Mouse (Mus musculus): ENCODE measurements at regions not wholly inside any gene's neighbourhood (a gene's known extent, or its start where the extent isn't known, plus 50 kb on each side); places are given as distances from the start of the nearest gene placed in this dataset.

DNA sequence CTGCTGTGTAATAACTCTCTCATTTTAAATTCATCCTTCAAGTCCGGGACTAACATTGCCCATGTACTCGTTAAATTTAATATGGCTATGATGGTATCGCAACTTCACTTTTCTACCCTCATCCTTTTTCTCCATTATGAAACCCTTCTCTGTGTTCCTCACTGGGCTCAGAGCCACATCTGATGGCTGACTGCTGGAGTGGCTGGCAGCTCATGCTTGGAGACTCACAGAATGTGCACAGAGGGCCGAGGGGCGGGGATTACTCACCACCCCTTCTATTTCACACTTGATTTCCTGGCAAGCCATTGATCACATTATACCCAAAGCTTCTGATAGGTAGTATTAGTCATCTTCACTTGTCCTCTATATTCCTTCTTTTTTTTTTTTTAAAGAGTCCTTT is 81.1 kb upstream of the Vwde start:
- WGBS: 72% methylated on average over 5 of the region's 5 CpGs
- H3K4me3 ChIP-seq (replicated peaks): no peak overlapping the region
- H3K9me3 ChIP-seq (replicated peaks): no peaks in the 10 kb centered on the region
- H3K9ac ChIP-seq (replicated peaks): no peak overlapping the region
- H3K36me3 ChIP-seq: no peaks in the 10 kb centered on the region
- no peaks in the 10 kb centered on the region for H3K27me3 ChIP-seq (replicated peaks)
- no peak for ATAC-seq (ENCODE audit: low FRiP score)
- no peak overlapping the region for H3K4me2 ChIP-seq
- H3K27ac ChIP-seq (replicated peaks): no peak overlapping the region
- H3K4me1 ChIP-seq: no peaks in the 10 kb centered on the region

- peaks cover 4% of the 10 kb centered on the region; the same call in 1 of the 2 replicates for H3K4me1 ChIP-seq
- no peak for ATAC-seq (ENCODE audit: low FRiP score)
- H3K4me3 ChIP-seq (replicated peaks): no peak overlapping the region
- no peaks in the 10 kb centered on the region for H3K36me3 ChIP-seq
- H3K4me2 ChIP-seq: no peak overlapping the region
- no peaks in the 10 kb centered on the region for H3K27me3 ChIP-seq (replicated peaks)
- WGBS: 91% methylated on average over 3 of the region's 3 CpGs
- H3K27ac ChIP-seq (replicated peaks): no peak overlapping the region
- H3K9me3 ChIP-seq (replicated peaks): no peaks in the 10 kb centered on the region
- H3K9ac ChIP-seq (replicated peaks): no peak overlapping the region
Measured at GRCm38 (mm10) chr6:13298171-13298570, 73.4 kb upstream of the Vwde start.

DNA sequence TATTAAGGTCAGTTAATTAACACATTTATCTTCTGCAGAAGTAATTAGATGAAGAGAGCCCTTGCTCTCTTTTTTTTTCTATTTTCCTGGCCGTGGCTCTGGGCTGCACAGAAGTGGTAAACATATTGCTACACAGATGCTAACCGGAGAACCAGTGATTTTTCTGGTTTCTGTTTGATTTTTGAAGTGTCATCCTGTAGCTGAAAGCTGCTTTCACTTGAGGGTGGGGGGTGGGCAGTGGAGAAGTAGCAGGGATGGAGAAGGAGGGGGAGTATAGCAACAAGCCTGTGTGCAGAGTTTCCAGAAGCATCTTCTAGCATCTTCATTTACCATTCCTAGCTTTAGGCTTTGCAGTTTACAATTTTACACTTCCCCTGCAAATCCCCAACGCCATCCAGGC is 72.3 kb upstream of the Vwde start:
- H3K9me3 ChIP-seq (replicated peaks): no peaks in the 10 kb centered on the region
- H3K9ac ChIP-seq (replicated peaks): no peak overlapping the region
- H3K27ac ChIP-seq (replicated peaks): peak overlapping the region; percentile 63; the same call in 1 of the 2 replicates
- no peak overlapping the region for H3K4me3 ChIP-seq (replicated peaks)
- no peaks in the 10 kb centered on the region for H3K27me3 ChIP-seq (replicated peaks)
- WGBS: 62% methylated on average over 3 of the region's 3 CpGs
- ATAC-seq (ENCODE audit: low FRiP score): peak; percentile 27; the same call in 1 of the 2 replicates
- H3K4me2 ChIP-seq: no peak overlapping the region
- no peaks in the 10 kb centered on the region for H3K36me3 ChIP-seq
- peaks cover 4% of the 10 kb centered on the region; the same call in 1 of the 2 replicates for H3K4me1 ChIP-seq

GRCm38 (mm10) chr6:13296041-13296440 is 71.3 kb upstream of the Vwde start:
- H3K4me3 ChIP-seq (replicated peaks): no peak overlapping the region
- no peaks in the 10 kb centered on the region for H3K36me3 ChIP-seq
- no peaks in the 10 kb centered on the region for H3K27me3 ChIP-seq (replicated peaks)
- 84% methylated on average over 2 of the region's 2 CpGs for WGBS
- no peak overlapping the region for H3K4me2 ChIP-seq
- ATAC-seq (ENCODE audit: low FRiP score): peak; percentile 85
- H3K9me3 ChIP-seq (replicated peaks): no peaks in the 10 kb centered on the region
- H3K27ac ChIP-seq (replicated peaks): no peak overlapping the region
- no peak overlapping the region for H3K9ac ChIP-seq (replicated peaks)
- peaks cover 4% of the 10 kb centered on the region; the same call in 1 of the 2 replicates for H3K4me1 ChIP-seq

DNA sequence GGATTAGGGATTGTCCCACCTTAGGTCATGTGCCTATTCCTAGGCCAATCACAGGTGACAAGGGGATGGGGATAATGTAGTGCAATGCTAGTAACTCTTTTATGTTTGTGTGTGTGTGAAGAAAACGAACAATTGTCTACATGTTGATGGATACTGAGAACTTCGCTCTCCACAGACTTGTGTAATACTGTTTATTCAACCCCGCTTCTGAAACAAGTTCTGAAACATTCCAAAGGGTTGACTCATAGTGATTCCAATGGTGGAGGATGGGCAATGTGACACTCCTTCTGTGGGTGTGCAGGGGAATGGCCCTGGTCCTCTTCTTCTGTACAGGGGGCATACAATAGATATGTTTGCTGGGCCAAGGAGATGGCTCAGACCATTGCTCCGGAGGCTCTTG is 69.6 kb upstream of the Vwde start:
- no peak overlapping the region for H3K9ac ChIP-seq (replicated peaks)
- no peak overlapping the region for H3K27ac ChIP-seq (replicated peaks)
- 87% methylated on average over 4 of the region's 4 CpGs for WGBS
- no peak overlapping the region for H3K4me2 ChIP-seq
- H3K9me3 ChIP-seq (replicated peaks): no peaks in the 10 kb centered on the region
- no peaks in the 10 kb centered on the region for H3K27me3 ChIP-seq (replicated peaks)
- no peaks in the 10 kb centered on the region for H3K36me3 ChIP-seq
- ATAC-seq (ENCODE audit: low FRiP score): no peak
- H3K4me1 ChIP-seq: peaks cover 4% of the 10 kb centered on the region; the same call in 1 of the 2 replicates
- no peak overlapping the region for H3K4me3 ChIP-seq (replicated peaks)

- Histone ChIP-seq H3K9ac (replicated peaks) (no peak overlapping the region), H3K27ac (replicated peaks) (no peak overlapping the region), H3K4me3 (replicated peaks) (no peak overlapping the region), H3K27me3 (replicated peaks) (no peaks in the 10 kb centered on the region), H3K36me3 (no peaks in the 10 kb centered on the region), H3K4me2 (no peak overlapping the region), H3K9me3 (replicated peaks) (no peaks in the 10 kb centered on the region), H3K4me1 (no peaks in the 10 kb centered on the region)
- 71% methylated on average over 1 of the region's 1 CpGs for WGBS
- ATAC-seq (ENCODE audit: low FRiP score): peak; percentile 56
Measured at GRCm38 (mm10) chr6:13288500-13288899, 63.7 kb upstream of the Vwde start.

DNA sequence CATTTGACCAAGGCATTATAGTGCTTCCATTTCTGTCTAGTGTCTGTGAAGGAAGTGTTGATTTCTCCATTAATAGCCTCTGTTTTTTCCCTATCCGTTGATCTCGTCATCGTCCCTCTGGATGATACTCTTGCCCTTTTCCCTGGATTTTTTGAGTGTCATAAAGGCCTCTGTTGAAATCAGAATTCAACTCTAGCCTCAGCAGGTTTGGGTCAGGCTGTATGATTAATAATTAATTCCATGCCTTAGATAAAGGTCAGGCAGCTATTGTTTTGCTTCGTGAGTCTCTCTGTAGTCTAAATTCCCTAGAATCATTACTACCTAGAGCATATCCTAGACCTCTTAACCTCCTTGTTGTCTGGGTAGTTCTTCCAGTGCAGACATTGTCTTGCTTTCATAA is 63.0 kb upstream of the Vwde start:
- WGBS: 77% methylated on average over 4 of the region's 4 CpGs
- no peak for ATAC-seq (ENCODE audit: low FRiP score)

GRCm38 (mm10) chr6:13286542-13287273 is 61.9 kb upstream of the Vwde start:
- H3K9me3 ChIP-seq (replicated peaks): no peaks in the 10 kb centered on the region
- peak; percentile 43; the same call in 1 of the 2 replicates for ATAC-seq (ENCODE audit: low FRiP score)
- no peak overlapping the region for H3K9ac ChIP-seq (replicated peaks)
- H3K4me2 ChIP-seq: no peak overlapping the region
- no peaks in the 10 kb centered on the region for H3K27me3 ChIP-seq (replicated peaks)
- no peaks in the 10 kb centered on the region for H3K36me3 ChIP-seq
- H3K4me3 ChIP-seq (replicated peaks): no peak overlapping the region
- no peak overlapping the region for H3K27ac ChIP-seq (replicated peaks)
- WGBS: 66% methylated on average over 6 of the region's 6 CpGs
- H3K4me1 ChIP-seq: no peaks in the 10 kb centered on the region

More for the DNA sequence above, 63.0 kb upstream of the Vwde start:
- H3K36me3 ChIP-seq: no peaks in the 10 kb centered on the region
- no peaks in the 10 kb centered on the region for H3K9me3 ChIP-seq (replicated peaks)
- H3K4me1 ChIP-seq: no peaks in the 10 kb centered on the region
- H3K4me3 ChIP-seq (replicated peaks): no peak overlapping the region
- H3K9ac ChIP-seq (replicated peaks): no peak overlapping the region
- H3K27me3 ChIP-seq (replicated peaks): no peaks in the 10 kb centered on the region
- no peak overlapping the region for H3K4me2 ChIP-seq
- H3K27ac ChIP-seq (replicated peaks): no peak overlapping the region

DNA sequence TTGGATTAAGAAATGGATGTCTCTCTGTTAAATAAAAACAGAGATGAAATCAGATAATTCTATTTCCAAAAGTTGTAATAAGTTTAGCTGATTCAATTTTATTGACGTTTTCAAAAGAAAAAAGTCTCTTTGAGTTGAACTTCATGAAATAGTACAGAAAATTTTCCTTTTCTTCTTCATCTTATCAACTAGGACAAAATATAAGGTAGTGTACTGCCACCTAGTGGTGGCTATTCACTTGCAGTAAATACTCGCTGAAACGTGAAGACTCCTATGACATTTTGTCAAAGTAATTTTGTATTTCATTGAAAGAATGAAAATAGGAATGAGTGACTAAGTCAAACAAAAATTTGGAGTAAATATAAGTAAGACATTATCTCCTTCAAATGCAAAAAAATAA is 56.1 kb upstream of the Vwde start:
- WGBS: 2% methylated on average over 3 of the region's 3 CpGs
- H3K9me3 ChIP-seq (replicated peaks): no peaks in the 10 kb centered on the region

More for the DNA sequence above, 56.1 kb upstream of the Vwde start:
- Histone ChIP-seq H3K4me1 (no peaks in the 10 kb centered on the region), H3K4me2 (no peak overlapping the region), H3K27me3 (replicated peaks) (no peaks in the 10 kb centered on the region), H3K27ac (replicated peaks) (no peak overlapping the region), H3K9ac (replicated peaks) (no peak overlapping the region), H3K4me3 (replicated peaks) (no peak overlapping the region), H3K36me3 (no peaks in the 10 kb centered on the region)
- no peak for ATAC-seq (ENCODE audit: low FRiP score)

Data from neural tube, embryonic 15.5 days (tissue).